Mouse (Mus musculus): Measurements from ENCODE around the gene Cmtm6.

Gene Cmtm6

DNA sequence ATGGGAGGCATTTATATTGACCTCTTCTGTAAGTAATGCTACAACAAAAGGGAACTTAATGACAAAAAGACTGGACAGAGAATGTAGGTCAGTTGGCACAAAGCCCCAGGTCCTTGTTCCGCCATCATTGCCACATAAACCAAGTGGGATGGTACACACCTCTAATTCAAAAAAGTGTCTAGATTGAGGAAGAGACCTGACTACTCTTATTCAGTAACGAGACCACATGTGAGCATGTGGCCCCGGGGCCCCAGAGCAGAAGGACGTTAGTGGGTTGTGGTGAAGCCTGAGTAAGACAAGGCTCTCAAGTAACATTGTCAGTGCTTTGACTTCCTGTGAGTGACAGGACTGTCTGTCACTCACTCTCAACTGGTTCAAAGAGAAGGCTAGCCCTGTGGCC, 39.3 kb downstream of the Cmtm6 start:
- no peak for DNase-seq (ENCODE audit: low read depth, low spot score)

DNA sequence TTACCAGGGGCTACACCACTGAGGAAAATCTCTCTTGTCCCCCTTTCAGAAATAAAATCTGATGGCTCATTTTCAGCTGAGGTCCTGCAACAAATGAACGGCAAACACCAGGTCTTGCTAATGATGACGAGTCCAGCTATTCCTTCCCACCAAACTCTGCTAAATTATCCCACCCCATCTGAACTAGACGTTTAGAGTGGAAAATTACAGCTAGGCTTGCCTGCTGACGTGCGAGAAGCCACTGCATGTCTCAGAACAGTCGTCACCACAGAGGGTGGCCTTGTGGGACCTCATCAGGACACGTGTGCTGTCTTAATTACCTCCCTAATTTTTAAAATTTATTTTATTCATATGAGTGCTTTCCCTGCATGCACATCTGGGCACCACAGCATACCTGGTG, 40.6 kb downstream of the Cmtm6 start:
- no peak for DNase-seq (ENCODE audit: low read depth, low spot score)

DNA sequence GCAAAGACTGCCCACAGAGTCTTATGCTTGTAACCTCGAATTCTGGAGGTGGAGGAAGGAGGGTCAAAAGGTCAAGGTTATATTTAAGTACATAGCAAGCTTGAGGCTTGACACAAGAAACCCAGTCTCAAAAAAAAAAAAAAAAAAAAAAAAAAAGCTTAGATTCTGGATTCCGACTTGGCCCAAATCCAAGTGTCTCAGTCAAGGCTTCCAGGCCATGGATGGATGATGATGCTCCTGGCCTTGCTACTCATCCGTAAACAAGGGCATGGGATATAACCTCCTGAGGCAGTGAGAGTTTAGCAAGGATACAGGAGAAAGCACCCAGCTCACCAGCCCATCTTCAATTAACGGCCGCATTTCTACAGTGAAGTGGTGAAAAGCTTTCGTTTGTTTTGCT, 43.7 kb downstream of the Cmtm6 start:
- DNase-seq (ENCODE audit: low read depth, low spot score) = no peak

DNA sequence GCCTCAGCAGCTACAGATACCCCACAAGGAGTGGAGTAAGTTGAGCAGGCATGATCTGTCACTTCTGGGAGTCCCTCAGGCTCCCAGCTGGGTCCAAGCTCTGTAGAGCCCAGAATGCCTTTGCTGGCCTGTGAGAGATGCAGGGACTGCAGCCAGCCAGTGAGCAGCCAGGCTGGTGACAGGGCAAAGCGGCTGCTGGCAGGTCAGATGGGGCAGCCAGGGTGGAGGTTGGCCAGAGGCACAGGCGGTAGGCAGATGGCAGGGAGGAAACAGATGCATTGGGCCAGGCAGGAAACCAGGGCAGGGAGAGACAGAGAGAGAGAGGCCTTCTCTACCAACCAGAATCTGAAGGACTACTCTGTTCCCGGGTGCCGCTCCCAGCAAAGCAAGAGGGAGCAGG, 44.4 kb downstream of the Cmtm6 start:
- no peak for DNase-seq (ENCODE audit: low read depth, low spot score)

DNA sequence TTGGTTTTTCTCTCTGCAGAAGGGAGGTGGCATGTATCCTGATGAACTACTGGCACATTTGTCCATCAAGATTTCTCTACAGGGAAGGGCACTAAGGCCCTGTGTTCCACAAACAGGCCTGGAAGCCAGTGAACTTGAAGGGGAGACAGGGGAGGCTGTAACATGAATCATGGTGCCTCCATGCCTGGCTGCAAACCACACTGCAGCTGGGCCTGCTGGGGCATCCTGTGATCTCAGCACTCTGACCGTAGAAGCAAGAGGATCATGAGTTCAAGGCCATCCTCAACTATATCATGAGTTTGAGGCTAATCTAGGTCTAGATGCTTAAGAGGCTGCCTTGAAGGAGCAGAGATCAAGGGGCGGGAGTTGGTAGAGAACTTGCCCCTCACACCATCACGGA, 45.4 kb downstream of the Cmtm6 start:
- DNase-seq (ENCODE audit: low read depth, low spot score) = no peak

DNA sequence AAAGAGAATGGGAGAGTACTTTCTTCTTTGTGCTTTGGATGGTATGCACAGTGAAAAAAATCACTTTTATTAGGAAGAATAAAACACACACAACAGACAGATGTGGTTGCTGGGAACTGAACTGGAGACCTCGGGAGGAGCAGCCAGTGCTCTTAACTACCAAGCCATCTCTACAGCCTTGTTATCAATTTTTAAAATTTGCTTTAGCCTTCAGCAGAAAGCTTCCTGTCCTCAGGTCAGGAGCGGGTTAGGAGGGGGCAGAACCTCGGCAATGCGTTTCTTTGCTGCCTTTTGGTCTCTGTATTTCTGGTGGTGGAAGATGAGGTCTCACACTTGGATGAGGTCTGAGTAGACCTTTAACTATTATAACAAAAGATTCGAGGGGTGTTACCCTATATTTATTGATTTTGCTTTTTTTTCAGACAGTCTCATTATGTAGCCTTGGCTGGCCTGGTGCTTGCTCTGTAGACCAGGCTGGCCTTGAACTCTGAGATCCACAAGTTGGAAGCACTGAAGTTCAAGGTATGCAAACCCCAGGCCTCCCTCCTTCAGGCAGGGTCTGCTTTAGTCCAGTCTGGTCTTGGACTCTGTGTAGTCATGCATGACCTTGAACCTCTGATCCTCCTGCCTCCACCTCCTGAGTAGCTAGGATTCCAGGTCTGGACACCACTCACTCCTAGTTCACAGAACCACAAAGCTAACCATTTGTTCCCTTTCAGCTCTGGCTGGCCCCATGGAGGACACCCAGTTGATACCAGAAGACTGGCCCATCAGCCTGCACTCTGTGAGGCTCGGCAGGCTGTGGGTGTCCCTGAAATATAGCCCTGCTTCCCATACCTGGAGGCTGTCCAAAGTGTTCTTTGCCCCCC, 46.5 kb downstream of the Cmtm6 start:
- no peak for DNase-seq (ENCODE audit: low read depth, low spot score)

DNA sequence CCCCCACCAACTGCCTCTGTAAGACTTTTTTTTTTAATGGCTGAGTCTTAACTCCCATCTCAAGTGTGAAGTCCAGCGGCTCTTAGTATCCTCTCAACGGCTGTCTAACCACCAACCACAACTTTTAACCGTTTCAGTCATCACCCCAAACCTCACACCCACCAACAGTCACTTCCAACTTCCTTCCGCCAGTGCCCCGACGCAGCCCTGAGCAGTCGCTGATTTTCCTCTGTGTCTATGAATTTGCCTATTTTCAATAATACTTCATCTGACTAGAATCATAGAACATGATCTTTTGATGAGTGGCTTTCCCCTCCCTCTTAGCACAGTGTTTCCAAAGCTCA, 47.1 kb downstream of the Cmtm6 start:
- DNase-seq (ENCODE audit: low read depth, low spot score) = no peak

DNA sequence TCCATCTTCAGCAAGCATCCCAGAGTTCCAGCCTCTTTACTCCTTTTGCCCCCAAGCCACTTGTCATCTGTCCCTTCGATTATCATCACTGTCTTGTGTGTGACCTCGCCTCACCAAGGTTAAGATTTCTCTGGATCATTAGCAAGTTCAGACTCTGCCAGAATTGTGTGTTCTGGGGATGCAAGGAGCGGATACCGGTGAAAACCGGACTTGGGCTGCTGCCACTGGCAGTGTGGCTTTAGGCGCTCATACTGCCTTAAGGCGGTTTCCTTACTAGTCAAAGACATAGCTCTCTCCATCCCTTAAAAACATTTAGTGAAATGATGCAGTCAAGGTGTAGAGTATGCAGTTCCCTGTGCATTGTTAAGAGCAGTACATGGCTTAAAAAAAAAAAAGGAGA, 48.0 kb downstream of the Cmtm6 start:
- no peak for DNase-seq (ENCODE audit: low read depth, low spot score)

DNA sequence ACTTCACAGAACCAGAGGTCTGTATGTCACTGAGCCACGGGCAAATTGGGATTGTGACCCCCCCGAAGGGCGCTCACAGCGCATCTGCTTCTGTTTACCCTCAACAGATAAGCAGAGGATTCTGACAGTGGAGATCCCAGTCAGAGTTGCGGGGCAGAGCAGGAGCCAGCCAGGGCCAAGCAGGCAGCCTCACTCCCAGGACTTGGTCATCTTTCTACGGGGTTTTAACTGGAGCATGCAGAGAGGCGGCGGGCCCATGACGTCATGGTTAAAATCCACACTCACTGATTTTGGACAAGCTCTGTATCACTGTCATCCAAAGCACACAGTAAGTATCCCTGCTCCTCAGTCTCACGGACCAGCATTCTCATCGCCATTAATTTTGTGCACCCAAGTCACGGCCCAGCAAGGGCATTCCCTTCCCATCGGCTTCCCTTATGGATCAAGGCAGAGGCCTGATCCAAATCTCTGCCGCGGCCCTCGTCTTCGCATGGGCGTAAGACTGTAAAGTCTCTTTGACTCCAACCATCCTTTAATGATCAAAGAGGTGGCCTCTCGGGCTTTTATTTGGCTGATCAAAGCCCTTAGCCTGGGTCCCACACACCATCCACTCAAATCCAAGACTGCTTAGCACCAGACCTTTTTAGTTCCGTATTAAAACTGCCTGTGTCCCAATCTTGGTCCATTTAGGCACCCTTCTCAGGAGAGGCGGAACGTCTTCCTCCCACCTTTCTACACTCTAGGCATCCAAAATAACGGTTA, 49.2 kb downstream of the Cmtm6 start:
- DNase-seq (ENCODE audit: low read depth, low spot score) = no peak

DNA sequence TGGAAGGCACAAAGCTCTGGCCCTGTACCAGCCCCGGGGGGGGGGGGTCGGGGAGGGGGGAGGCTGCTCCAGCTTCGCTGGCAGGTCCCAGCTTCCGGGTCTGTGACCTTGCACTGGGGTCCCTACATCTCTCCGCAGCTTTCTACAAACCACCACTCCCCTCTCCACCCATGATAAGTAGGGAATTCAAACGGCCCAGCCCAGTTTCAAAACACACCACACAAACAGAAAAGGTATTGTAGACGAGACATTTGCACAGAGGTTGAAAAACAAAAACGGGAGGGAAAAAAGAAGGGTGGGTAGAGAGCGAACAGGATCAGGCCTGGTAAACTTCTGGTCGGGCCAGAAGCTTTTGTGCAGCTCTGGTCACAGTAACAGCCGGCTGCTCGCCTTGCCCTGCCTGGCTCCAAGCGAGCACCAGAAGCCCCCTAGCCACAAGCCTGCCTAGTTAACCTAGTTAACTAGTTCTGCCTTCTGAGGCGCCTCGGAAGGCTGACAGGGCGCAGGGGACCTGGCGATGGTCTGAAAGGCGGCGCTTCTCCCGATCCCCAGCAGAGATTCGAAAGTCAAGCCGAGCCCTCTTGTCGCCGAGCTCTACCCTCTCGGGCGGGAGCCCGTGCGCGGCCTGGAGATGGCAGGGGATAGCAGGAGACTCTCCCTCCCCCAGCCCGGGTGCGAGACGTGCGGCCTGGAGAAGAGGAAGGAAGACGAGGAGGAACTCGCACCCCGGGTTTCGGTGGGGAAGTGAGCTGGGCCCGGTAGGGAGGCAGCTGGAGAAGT, 50.0 kb downstream of the Cmtm6 start:
- no peak for DNase-seq (ENCODE audit: low read depth, low spot score)

DNA sequence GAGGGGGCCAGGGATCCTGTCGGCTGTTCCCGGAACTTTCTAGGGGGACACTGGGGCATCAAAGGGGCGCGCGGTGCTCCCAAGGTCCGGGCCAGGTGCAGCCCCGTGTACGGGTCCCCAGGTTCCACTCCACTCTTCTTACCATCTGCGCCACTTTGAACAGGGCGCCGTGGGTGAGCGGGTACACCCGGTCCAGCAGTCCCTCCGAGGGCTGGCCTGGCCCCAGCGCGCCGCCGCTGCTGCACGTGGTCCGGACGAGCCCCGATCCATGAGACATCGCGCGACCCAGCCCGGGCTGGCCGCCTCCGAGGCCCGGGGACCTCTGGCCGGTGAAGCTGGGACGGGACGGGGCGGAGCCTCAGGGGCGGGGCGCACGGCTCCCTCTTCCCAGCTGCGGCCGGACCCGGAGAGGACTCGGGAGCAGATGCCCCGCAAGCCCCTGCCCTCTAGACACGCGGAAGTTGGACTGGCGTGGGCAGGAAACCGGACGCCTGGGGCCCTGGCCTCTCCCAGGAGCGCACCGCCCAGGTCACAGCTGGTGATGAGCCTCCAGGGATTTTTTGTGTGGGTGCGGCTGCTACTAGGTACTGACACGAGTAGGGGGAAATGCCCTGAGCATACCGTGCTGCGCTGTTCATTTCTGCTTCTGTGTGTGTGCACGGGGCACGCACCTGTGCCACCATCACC, 50.8 kb downstream of the Cmtm6 start, which contains the start of gene Cmtm7:
TSS of gene Cmtm7 (minus strand) at position 331 of the 687 bp plus-strand sequence.
- no peak for DNase-seq (ENCODE audit: low read depth, low spot score)

DNA sequence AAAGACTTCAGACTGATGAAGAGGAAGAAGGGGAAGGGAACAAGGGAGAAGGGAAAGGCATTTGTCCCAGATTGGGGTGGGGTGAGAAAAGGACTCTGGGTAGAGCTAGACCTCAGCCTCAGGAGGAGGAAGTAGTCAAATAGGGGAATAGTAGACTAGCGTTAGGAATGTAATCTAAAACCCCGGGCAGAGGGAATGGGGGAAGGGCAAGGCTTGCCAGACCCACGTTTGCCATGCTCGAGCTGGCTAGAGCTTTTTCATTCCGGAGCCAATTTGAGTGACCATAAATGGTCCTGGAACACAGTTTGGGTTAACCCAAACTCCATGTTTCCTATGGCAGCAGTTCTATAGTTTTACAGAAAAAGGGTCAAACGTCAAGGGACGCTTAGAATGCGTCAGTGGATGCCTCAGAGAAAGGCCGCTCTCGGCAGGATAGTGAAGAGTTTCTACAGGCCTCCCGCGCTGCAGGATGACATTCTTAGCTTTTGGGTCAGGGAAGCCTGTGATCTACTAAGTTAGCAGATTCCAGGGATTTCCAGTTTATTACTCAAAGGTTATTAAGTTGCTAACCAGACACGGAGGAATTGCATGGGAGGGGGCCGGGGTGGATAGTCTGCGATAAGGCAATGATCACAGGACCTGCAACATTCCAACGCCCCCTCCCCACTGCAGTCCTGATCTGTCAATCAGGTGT, 54.7 kb downstream of the Cmtm6 start:
- no peak for DNase-seq (ENCODE audit: low read depth, low spot score)

DNA sequence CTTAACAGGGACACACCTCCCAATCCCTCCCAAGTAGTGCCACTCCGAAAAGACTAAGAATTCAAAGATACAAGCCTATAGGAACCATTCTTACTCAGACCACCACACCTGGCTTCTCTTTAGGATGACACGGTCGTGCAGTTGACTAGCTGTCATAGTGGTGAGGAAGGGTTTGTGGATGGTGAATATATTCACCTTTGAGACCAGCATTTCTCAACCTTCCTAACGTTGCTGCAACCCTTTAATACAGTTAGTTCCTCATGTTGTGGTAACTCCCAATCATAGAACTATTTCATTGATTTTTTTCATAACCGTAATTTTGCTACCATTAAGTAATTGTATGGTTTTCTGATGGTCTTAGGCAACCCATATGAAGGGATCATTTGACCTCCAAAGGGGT, 56.2 kb downstream of the Cmtm6 start:
- no peak for DNase-seq (ENCODE audit: low read depth, low spot score)

DNA sequence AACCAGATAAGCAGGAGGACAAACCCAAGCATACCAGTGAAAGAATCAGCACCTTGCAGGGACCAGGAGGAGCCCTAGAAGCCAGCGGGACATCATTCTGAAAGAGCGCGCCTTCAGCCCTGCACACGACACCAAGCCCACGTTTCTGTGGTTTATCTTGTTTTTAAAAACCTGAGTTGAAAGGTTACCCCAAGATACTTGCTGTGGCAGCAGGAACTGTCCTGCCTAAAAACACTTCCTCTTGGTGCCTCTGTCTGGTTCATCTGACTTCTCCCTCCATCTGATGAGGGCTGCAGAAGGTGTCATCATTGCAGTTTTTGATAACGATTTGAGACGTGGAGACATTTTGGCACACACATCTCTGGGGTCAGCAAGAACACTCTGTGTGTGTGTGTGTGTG, 56.8 kb downstream of the Cmtm6 start:
- no peak for DNase-seq (ENCODE audit: low read depth, low spot score)

DNA sequence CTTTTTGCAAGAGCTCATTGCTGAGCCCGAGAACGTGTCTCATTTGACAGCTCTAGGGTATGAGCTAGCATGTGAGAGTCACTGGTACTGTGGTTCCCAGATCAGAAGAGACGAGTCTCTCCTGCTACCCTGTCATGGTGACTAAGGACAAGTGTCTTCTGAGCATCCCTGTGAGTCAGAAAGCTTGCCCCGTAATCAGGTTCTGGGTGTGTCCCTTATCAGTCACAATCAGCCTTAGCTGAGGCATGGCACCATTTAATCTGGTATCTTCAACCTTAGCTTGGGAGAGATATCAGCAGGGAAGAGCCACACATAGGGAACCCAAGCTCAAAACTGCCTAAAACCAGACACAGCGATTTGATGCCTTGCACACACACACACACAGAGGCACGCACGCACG, 57.8 kb downstream of the Cmtm6 start:
- no peak for DNase-seq (ENCODE audit: low read depth, low spot score)

DNA sequence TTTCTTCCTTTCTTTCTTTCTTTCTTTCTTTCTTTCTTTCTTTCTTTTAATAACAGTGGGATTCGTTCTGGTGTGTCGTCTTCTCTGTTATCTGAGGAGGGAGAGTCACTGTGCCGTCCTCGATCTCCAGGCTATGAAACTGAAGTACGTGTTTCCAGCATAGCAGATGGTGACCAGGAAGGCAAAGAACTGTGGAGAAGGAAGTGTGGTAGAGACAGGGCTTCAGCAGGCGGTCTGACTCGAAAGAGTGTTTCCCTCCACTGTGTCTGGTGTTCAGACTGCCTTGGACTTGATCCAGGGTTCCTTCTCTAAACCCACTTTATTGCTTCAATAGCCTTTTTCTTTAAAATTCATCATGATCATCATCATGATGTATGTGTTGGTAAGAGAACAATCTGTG, 58.6 kb downstream of the Cmtm6 start:
- no peak for DNase-seq (ENCODE audit: low read depth, low spot score)

DNA sequence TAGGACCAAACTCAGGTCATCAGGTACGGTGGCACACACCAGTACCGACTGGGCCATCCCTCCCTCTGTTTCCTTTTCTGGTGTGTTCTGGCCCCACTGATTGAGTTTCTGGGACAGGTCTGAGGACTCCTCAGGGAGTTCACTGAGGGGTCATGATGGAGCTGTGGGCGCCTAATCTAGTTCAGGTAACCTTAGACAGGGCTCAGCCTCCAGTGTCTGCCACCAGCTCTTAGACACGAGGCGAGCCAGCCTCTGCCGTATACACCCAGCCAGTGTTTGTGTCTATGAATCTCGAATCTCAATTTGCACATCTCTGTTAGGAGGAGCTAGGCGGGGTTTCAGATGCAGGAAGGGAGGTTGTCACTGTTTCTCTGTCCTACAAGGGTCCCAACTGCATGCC, 59.1 kb downstream of the Cmtm6 start:
- DNase-seq (ENCODE audit: low read depth, low spot score) = no peak

DNA sequence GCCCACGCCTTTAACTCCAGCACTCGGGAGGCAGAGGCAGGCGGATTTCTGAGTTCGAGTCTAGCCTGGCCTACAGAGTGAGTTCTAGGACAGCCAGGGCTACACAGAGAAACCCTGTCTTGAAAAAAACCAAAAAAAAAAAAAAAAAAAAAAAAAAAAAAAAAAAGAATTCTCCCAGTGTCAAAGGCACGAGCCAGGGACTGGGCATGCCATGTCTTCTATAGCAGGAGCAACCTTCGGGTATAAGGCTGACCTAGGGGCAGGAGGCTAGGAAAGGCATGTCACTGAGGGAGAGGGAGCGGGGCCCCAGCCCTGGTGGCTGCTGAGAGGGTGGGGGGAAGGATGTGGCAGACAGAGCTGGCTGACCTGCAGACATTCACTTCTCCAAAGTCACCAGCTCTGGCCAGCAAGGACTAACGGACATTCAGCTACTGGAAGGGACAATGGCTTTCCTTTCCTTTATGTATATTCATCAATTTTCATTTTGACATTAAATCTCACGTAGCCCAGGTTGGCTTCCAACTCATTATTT, 62.9 kb downstream of the Cmtm6 start:
- no peak for DNase-seq (ENCODE audit: low read depth, low spot score)

DNA sequence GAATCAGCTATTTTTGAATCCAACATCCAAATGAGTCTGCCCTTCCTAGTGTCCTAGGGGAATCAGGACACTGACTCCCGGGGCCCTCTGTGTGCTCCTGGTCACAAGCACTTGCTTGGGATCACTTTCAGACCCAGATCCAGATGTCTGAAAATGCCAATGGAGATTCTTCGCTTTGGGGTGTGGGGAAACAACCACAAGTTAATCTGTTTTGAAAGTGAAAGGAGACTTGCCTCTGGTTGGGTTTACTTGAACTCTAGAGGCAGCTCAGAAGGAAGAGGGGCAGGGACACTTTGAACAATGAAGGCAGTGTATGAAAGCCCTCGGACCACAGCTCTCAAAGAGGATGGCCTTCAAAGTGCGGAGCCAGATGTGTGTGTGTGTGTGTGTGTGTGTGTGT, 63.6 kb downstream of the Cmtm6 start:
- DNase-seq (ENCODE audit: low read depth, low spot score) = no peak

DNA sequence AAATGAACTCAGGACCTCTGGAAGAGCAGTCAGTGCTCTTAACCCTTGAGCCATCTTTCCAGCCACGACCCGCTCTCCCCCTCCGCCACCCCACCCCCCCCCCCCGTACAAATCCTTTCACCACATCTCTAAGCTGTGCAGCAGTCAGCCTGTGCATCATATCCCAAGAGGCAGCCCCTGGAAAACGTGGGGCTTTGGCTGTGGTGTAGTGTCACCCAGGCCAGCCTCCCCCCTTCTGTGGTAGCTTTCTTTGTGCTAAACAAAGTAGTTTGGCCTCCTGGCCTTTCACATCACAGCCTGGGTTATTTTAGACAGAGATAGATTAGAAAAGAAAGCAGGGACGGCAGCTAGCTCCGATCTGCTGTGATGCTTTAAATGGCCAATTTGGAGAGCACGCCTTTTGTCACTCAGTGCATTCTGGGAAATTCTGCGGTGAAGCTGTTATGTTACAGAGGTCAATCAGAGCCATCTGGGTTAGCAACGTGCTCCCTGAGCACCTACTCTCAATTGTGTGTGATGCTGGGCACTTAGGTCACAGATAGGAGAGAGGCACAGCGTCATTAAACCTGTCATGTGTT, 65.6 kb downstream of the Cmtm6 start:
- DNase-seq (ENCODE audit: low read depth, low spot score) = no peak
